Mouse (Mus musculus): ENCODE data around the gene Pias4. TPM values are rescaled to one million over a fixed set of nuclear protein-coding genes. Genes with fewer than 3 reads are reported as not detected.
A peak's percentile ranks its signal among the peaks of the same experiment; 100 is the strongest.

The Pias4 gene
- polyA plus RNA-seq, 1 experiment from 2014 or later: 40.8 TPM

DNA sequence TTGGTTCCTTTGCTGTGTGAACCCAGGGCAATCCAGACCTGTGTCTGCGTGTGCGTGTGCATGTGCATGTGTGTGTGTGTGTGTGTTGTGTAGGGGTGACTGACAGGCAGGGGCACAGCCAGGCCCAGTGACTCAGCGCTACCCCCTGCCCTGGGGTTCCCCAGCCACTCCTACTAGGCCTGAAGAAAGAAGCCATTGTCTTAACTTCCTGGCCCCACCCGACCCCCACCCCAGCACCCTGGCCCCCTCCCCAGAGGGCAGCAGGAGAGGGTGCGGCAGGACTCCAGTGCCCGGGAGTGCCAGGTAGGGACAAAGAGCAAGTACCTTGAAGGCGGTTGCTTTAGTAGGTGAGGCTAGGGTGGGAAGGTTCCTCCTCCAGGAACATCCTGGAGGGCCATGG lies 21.9 kb downstream of the Pias4 start:
- Histone ChIP-seq H3K4me2 (ENCODE audit: low read length) (0 out of 2 replicates have a peak overlapping the region, but pooled peaks have one; percentile 3), H3K9ac (ENCODE audit: low read length) (no peak overlapping the region), H3K27me3 (replicated peaks; ENCODE audit: control insufficient read depth, insufficient read depth, low read length) (no peaks in the 10 kb centered on the region), H3K9me3 (ENCODE audit: control insufficient read depth, low read length) (no peaks in the 10 kb centered on the region), H3K4me1 (replicated peaks; ENCODE audit: control insufficient read depth, insufficient read depth, low read length) (peaks cover 13% of the 10 kb centered on the region), H3K4me3 (ENCODE audit: low read depth, low read length) (no peak overlapping the region), H3K27ac (ENCODE audit: low read depth) (peak overlapping the region; percentile 61; the same call in 1 of the 2 replicates), H3K36me3 (ENCODE audit: control insufficient read depth, insufficient read depth, low read length) (peaks cover 65% of the 10 kb centered on the region)
- 57% methylated on average over 7 of the region's 7 CpGs for WGBS
- DNase-seq (ENCODE audit: low spot score) (no peak), ATAC-seq (replicated peaks; ENCODE audit: low FRiP score, low TSS enrichment, low read depth) (peak; percentile 52)

- H3K4me2 ChIP-seq (ENCODE audit: low read length): 0 out of 2 replicates have a peak overlapping the region, but pooled peaks have one; percentile 3
- no peak overlapping the region for H3K27ac ChIP-seq (ENCODE audit: low read depth)
- WGBS: 93% methylated on average over 6 of the region's 6 CpGs
- peaks cover 18% of the 10 kb centered on the region for H3K4me1 ChIP-seq (replicated peaks; ENCODE audit: control insufficient read depth, insufficient read depth, low read length)
- no peaks in the 10 kb centered on the region for H3K27me3 ChIP-seq (replicated peaks; ENCODE audit: control insufficient read depth, insufficient read depth, low read length)
- H3K9ac ChIP-seq (ENCODE audit: low read length): no peak overlapping the region
- no peak overlapping the region for H3K4me3 ChIP-seq (ENCODE audit: low read depth, low read length)
- DNase-seq (ENCODE audit: low spot score) (no peak), ATAC-seq (replicated peaks; ENCODE audit: low FRiP score, low TSS enrichment, low read depth) (no peak)
- peaks cover 65% of the 10 kb centered on the region for H3K36me3 ChIP-seq (ENCODE audit: control insufficient read depth, insufficient read depth, low read length)
- H3K9me3 ChIP-seq (ENCODE audit: control insufficient read depth, low read length): no peaks in the 10 kb centered on the region
These were observed 22.4 kb downstream of the Pias4 start for GRCm38 (mm10) chr10:81145307-81145706.

GRCm38 (mm10) chr10:81144667-81145066 lies 23.1 kb downstream of the Pias4 start:
- H3K4me1 ChIP-seq (replicated peaks; ENCODE audit: control insufficient read depth, insufficient read depth, low read length): peaks cover 24% of the 10 kb centered on the region

GRCm38 (mm10) chr10:81143845-81144437 lies 23.8 kb downstream of the Pias4 start:
- no peak for ATAC-seq (replicated peaks; ENCODE audit: low FRiP score, low TSS enrichment, low read depth)
- Histone ChIP-seq H3K9ac (ENCODE audit: low read length) (no peak overlapping the region), H3K9me3 (ENCODE audit: control insufficient read depth, low read length) (no peaks in the 10 kb centered on the region), H3K4me2 (ENCODE audit: low read length) (no peak overlapping the region), H3K4me3 (ENCODE audit: low read depth, low read length) (no peak overlapping the region), H3K27me3 (replicated peaks; ENCODE audit: control insufficient read depth, insufficient read depth, low read length) (no peaks in the 10 kb centered on the region), H3K27ac (ENCODE audit: low read depth) (no peak overlapping the region), H3K4me1 (replicated peaks; ENCODE audit: control insufficient read depth, insufficient read depth, low read length) (peaks cover 32% of the 10 kb centered on the region), H3K36me3 (ENCODE audit: control insufficient read depth, insufficient read depth, low read length) (peaks cover 55% of the 10 kb centered on the region)
- 95% methylated on average over 52 of the region's 52 CpGs for WGBS
- no peak for DNase-seq (ENCODE audit: low spot score)

More at GRCm38 (mm10) chr10:81144667-81145066, 23.1 kb downstream of the Pias4 start:
- 90% methylated on average over 27 of the region's 27 CpGs for WGBS
- Histone ChIP-seq H3K27me3 (replicated peaks; ENCODE audit: control insufficient read depth, insufficient read depth, low read length) (no peaks in the 10 kb centered on the region), H3K36me3 (ENCODE audit: control insufficient read depth, insufficient read depth, low read length) (peaks cover 62% of the 10 kb centered on the region), H3K9me3 (ENCODE audit: control insufficient read depth, low read length) (no peaks in the 10 kb centered on the region), H3K4me2 (ENCODE audit: low read length) (no peak overlapping the region), H3K9ac (ENCODE audit: low read length) (no peak overlapping the region), H3K27ac (ENCODE audit: low read depth) (no peak overlapping the region), H3K4me3 (ENCODE audit: low read depth, low read length) (no peak overlapping the region)
- DNase-seq (ENCODE audit: low spot score) (no peak), ATAC-seq (replicated peaks; ENCODE audit: low FRiP score, low TSS enrichment, low read depth) (no peak)

- 91% methylated on average over 7 of the region's 7 CpGs for WGBS
- no peak overlapping the region for H3K27ac ChIP-seq (ENCODE audit: low read depth)
- H3K4me1 ChIP-seq (replicated peaks; ENCODE audit: control insufficient read depth, insufficient read depth, low read length): peaks cover 39% of the 10 kb centered on the region
These were observed 24.5 kb downstream of the Pias4 start for GRCm38 (mm10) chr10:81143157-81143633.

DNA sequence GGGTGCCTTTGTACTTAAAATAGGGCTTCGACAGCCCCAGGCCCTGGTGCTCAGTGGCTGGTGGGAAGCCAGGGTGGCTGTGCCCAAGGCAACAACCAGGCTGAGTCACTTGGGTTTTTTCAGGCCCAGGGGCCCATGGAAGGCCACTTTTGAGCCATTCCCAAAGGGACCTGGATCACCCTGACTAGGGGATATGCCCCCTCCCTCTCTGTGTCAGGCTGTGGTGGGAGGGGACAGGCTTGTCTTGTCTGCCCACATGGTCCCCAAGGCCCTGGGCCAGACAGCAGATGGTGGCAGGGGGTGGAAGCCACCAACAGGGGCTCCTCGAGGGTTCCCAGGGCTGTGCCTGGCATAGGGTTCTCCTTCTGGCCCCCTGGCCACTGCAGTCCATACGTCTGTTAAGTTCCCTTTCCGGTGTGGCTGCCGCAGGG lies 25.2 kb downstream of the Pias4 start:
- Histone ChIP-seq H3K27me3 (replicated peaks; ENCODE audit: control insufficient read depth, insufficient read depth, low read length) (no peaks in the 10 kb centered on the region), H3K4me1 (replicated peaks; ENCODE audit: control insufficient read depth, insufficient read depth, low read length) (peaks cover 40% of the 10 kb centered on the region), H3K9me3 (ENCODE audit: control insufficient read depth, low read length) (no peaks in the 10 kb centered on the region), H3K4me2 (ENCODE audit: low read length) (no peak overlapping the region), H3K36me3 (ENCODE audit: control insufficient read depth, insufficient read depth, low read length) (peaks cover 41% of the 10 kb centered on the region), H3K4me3 (ENCODE audit: low read depth, low read length) (no peak overlapping the region), H3K27ac (ENCODE audit: low read depth) (0 out of 2 replicates have a peak overlapping the region, but pooled peaks have one; percentile 9), H3K9ac (ENCODE audit: low read length) (no peak overlapping the region)
- no peak for ATAC-seq (replicated peaks; ENCODE audit: low FRiP score, low TSS enrichment, low read depth)
- WGBS: 84% methylated on average over 5 of the region's 5 CpGs
- DNase-seq (ENCODE audit: low spot score): no peak

More at GRCm38 (mm10) chr10:81143157-81143633, 24.5 kb downstream of the Pias4 start:
- H3K9ac ChIP-seq (ENCODE audit: low read length): no peak overlapping the region
- no peak for DNase-seq (ENCODE audit: low spot score)
- H3K4me2 ChIP-seq (ENCODE audit: low read length): no peak overlapping the region
- no peak overlapping the region for H3K4me3 ChIP-seq (ENCODE audit: low read depth, low read length)
- ATAC-seq (replicated peaks; ENCODE audit: low FRiP score, low TSS enrichment, low read depth): no peak
- no peaks in the 10 kb centered on the region for H3K27me3 ChIP-seq (replicated peaks; ENCODE audit: control insufficient read depth, insufficient read depth, low read length)
- peaks cover 47% of the 10 kb centered on the region for H3K36me3 ChIP-seq (ENCODE audit: control insufficient read depth, insufficient read depth, low read length)
- H3K9me3 ChIP-seq (ENCODE audit: control insufficient read depth, low read length): no peaks in the 10 kb centered on the region

GRCm38 (mm10) chr10:81141455-81142210 lies 26.1 kb downstream of the Pias4 start:
- 78% methylated on average over 7 of the region's 7 CpGs for WGBS
- Histone ChIP-seq H3K9me3 (ENCODE audit: control insufficient read depth, low read length) (no peaks in the 10 kb centered on the region), H3K36me3 (ENCODE audit: control insufficient read depth, insufficient read depth, low read length) (peaks cover 32% of the 10 kb centered on the region), H3K27ac (ENCODE audit: low read depth) (no peak overlapping the region), H3K4me1 (replicated peaks; ENCODE audit: control insufficient read depth, insufficient read depth, low read length) (peaks cover 40% of the 10 kb centered on the region), H3K27me3 (replicated peaks; ENCODE audit: control insufficient read depth, insufficient read depth, low read length) (no peaks in the 10 kb centered on the region), H3K4me3 (ENCODE audit: low read depth, low read length) (no peak overlapping the region), H3K4me2 (ENCODE audit: low read length) (peak overlapping the region; percentile 73), H3K9ac (ENCODE audit: low read length) (no peak overlapping the region)
- DNase-seq (ENCODE audit: low spot score) (no peak), ATAC-seq (replicated peaks; ENCODE audit: low FRiP score, low TSS enrichment, low read depth) (no peak)

GRCm38 (mm10) chr10:81140717-81141454 lies 26.8 kb downstream of the Pias4 start:
- peak overlapping the region; percentile 10; the same call in 1 of the 2 replicates for H3K27ac ChIP-seq (ENCODE audit: low read depth)
- peaks cover 1% of the 10 kb centered on the region; the same call in 1 of the 2 replicates for H3K27me3 ChIP-seq (replicated peaks; ENCODE audit: control insufficient read depth, insufficient read depth, low read length)
- 47% methylated on average over 10 of the region's 10 CpGs for WGBS
- DNase-seq (ENCODE audit: low spot score) (no peak), ATAC-seq (replicated peaks; ENCODE audit: low FRiP score, low TSS enrichment, low read depth) (no peak)
- peaks cover 40% of the 10 kb centered on the region for H3K4me1 ChIP-seq (replicated peaks; ENCODE audit: control insufficient read depth, insufficient read depth, low read length)
- no peaks in the 10 kb centered on the region for H3K9me3 ChIP-seq (ENCODE audit: control insufficient read depth, low read length)
- peak overlapping the region; percentile 84; the same call in 1 of the 2 replicates for H3K4me3 ChIP-seq (ENCODE audit: low read depth, low read length)
- H3K4me2 ChIP-seq (ENCODE audit: low read length): peak overlapping the region; percentile 73
- H3K36me3 ChIP-seq (ENCODE audit: control insufficient read depth, insufficient read depth, low read length): peaks cover 25% of the 10 kb centered on the region
- H3K9ac ChIP-seq (ENCODE audit: low read length): peak overlapping the region; percentile 82
